Mouse (Mus musculus) kidney, adult 2 months (tissue): ENCODE data around the gene Cntnap2.

Experiments used
- CTCF ChIP-seq: fragments of 200-500 bp; conservative IDR thresholded peaks from 2 replicates; pipeline ENCODE4 v1.5.1; 2011; ENCODE audit warnings: low read depth, mild to moderate bottlenecking, control low read depth, low read length, moderate library complexity, mixed read lengths; ENCODE audit not compliant: insufficient read depth, insufficient read length
- POLR2A ChIP-seq: fragments of 200-500 bp; IDR thresholded peaks from one replicate; pipeline ENCODE4 v1.6.1; 2011; ENCODE audit warnings: low read depth, low read length, control low read depth

DNA sequence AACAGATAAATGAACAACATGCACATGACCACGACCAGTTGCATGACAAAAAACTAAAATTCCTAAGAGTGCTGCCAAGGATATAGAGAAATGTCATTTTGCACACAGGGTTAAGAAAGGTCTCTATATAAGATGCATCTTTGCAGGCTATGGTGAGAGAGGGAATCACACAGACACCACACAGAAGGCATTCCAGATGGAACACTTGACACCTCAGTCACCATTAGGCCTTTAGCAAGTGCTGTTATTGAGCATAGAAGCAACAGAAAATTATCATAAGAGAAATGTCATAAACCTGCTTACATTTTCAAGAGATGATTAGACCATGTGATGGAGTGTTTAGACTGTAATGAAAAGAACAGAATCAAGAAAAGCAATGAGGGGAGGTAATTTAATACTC lies 1107.7 kb downstream of the Cntnap2 start:
- TF ChIP-seq POLR2A: no peak
- TF ChIP-seq CTCF: no peak
